Mouse (Mus musculus): ENCODE data around the gene Olfr424. TPM values are rescaled to one million over a fixed set of nuclear protein-coding genes. Genes with fewer than 3 reads are reported as not detected.

Gene Olfr424
- not detected in 2 replicates for polyA plus RNA-seq (2015; fragmentation: Nextera tagmentation; extraction: Ambion mirVana)

GRCm38 (mm10) chr1:174131217-174131616 is at the start of gene Olfr424:
Olfr424 (plus strand) TSS chr1:174131517.

GRCm38 (mm10) chr1:174084031-174084430 is 47.3 kb upstream of the Olfr424 start, which contains the start of gene Olfr429:
Olfr429 (plus strand) TSS chr1:174084331.

GRCm38 (mm10) chr1:174096591-174096990 is 34.7 kb upstream of the Olfr424 start, which contains the start of gene Olfr427:
Olfr427 (plus strand) TSS chr1:174096891.

GRCm38 (mm10) chr1:174121062-174121461 is 10.3 kb upstream of the Olfr424 start, which contains the start of gene Olfr231:
Olfr231 (minus strand) TSS chr1:174121162.

GRCm38 (mm10) chr1:174155333-174155732 is 24.0 kb downstream of the Olfr424 start, which contains the start of gene Olfr420:
Olfr420 (plus strand) TSS chr1:174155633.

GRCm38 (mm10) chr1:174172605-174173004 is 41.3 kb downstream of the Olfr424 start, which contains the start of gene Spta1:
Spta1 (plus strand) TSS chr1:174172776.

Other genes starting within 250 kb of the Olfr424 start
- gene Ifi211, start 218.5 kb upstream of the Olfr424 start, polyA plus RNA-seq (2015; fragmentation: Nextera tagmentation; extraction: Ambion mirVana) = 4.8 and 6.8 TPM in 2 replicates
- gene Mndal, start 189.0 kb upstream of the Olfr424 start, polyA plus RNA-seq (2015; fragmentation: Nextera tagmentation; extraction: Ambion mirVana) = 8.1 and 16.0 TPM in 2 replicates
- 6.6 and 8.8 TPM in 2 replicates for gene Ifi203, start 188.8 kb upstream of the Olfr424 start, polyA plus RNA-seq (2015; fragmentation: Nextera tagmentation; extraction: Ambion mirVana)
- not detected in 2 replicates for gene Ifi202b, start 148.8 kb upstream of the Olfr424 start, polyA plus RNA-seq (2015; fragmentation: Nextera tagmentation; extraction: Ambion mirVana)
- 2.3 and 6.1 TPM in 2 replicates for gene Ifi205, start 99.7 kb upstream of the Olfr424 start, polyA plus RNA-seq (2015; fragmentation: Nextera tagmentation; extraction: Ambion mirVana)
- 0.06 TPM in 1 of 2 replicates, not detected in the other for gene Olfr433, start 90.8 kb upstream of the Olfr424 start, polyA plus RNA-seq (2015; fragmentation: Nextera tagmentation; extraction: Ambion mirVana)
- gene Olfr432, start 82.3 kb upstream of the Olfr424 start, polyA plus RNA-seq (2015; fragmentation: Nextera tagmentation; extraction: Ambion mirVana) = not detected in 2 replicates
- gene Olfr430, start 64.9 kb upstream of the Olfr424 start, polyA plus RNA-seq (2015; fragmentation: Nextera tagmentation; extraction: Ambion mirVana) = not detected in 2 replicates
- not detected in 2 replicates for gene Olfr429, start 47.2 kb upstream of the Olfr424 start, polyA plus RNA-seq (2015; fragmentation: Nextera tagmentation; extraction: Ambion mirVana)
- gene Olfr427, start 34.6 kb upstream of the Olfr424 start, polyA plus RNA-seq (2015; fragmentation: Nextera tagmentation; extraction: Ambion mirVana) = not detected in 2 replicates
- not detected in 2 replicates for gene Olfr231, start 10.4 kb upstream of the Olfr424 start, polyA plus RNA-seq (2015; fragmentation: Nextera tagmentation; extraction: Ambion mirVana)
- gene Olfr420, start 24.1 kb downstream of the Olfr424 start, polyA plus RNA-seq (2015; fragmentation: Nextera tagmentation; extraction: Ambion mirVana) = not detected in 2 replicates
- gene Spta1, start 41.3 kb downstream of the Olfr424 start, polyA plus RNA-seq (2015; fragmentation: Nextera tagmentation; extraction: Ambion mirVana) = 0.57 and 0.65 TPM in 2 replicates
- gene Olfr419, start 120.5 kb downstream of the Olfr424 start, polyA plus RNA-seq (2015; fragmentation: Nextera tagmentation; extraction: Ambion mirVana) = not detected in 2 replicates
- gene Mptx1, start 199.0 kb downstream of the Olfr424 start, polyA plus RNA-seq (2015; fragmentation: Nextera tagmentation; extraction: Ambion mirVana) = not detected in 2 replicates
- gene Olfr417, start 233.6 kb downstream of the Olfr424 start, polyA plus RNA-seq (2015; fragmentation: Nextera tagmentation; extraction: Ambion mirVana) = not detected in 2 replicates